In genomic region chr14:8080718-8081117, GRCm38 (mm10) we compare ENCODE assay signal across 8 mouse cellular contexts. TPM values are rescaled to one million over a fixed set of nuclear protein-coding genes. Genes with fewer than 3 reads are reported as not detected.
A peak's percentile ranks its signal among the peaks of the same experiment; 100 is the strongest.
DNase-seq lines count a peak whose midpoint lies in the region; ATAC-seq and TF ChIP-seq lines count a peak whose summit lies in the region.

No protein-coding gene starts in this region.

- peak overlapping the region; percentile 55 for H3K9ac ChIP-seq in ES-Bruce4 (ENCODE audit: low read depth, poor library complexity, severe bottlenecking)
- peak overlapping the region; percentile 76 for H3K9ac ChIP-seq in intestine, embryonic 16.5 days (ENCODE audit: low read depth, low read length)

- no peaks in the 10 kb centered on the region for H3K9me3 ChIP-seq in ES-Bruce4 (replicated peaks; ENCODE audit: control insufficient read depth, insufficient read depth, low read length, poor library complexity, severe bottlenecking)
- no peaks in the 10 kb centered on the region for H3K9me3 ChIP-seq in intestine, embryonic 16.5 days (ENCODE audit: control insufficient read depth, low read length)

- TF ChIP-seq EP300 in ES-Bruce4 (IDR thresholded peaks at IDR 0.05; ENCODE audit: insufficient read depth, low read depth, low read length): no peak

- peak; percentile 64 for DNase-seq in embryo, embryonic 10 days (ENCODE audit: low spot score)
- no peak for DNase-seq in embryo, embryonic 9.5 days (ENCODE audit: extremely low spot score)
- DNase-seq in lung, postnatal 14 days: peak; percentile 28
- DNase-seq in cerebellum, adult 9-11 months: no peak

- H3K27me3 ChIP-seq in ES-Bruce4 (ENCODE audit: control insufficient read depth, insufficient read depth, low read length, poor library complexity, severe bottlenecking): no peaks in the 10 kb centered on the region
- no peaks in the 10 kb centered on the region for H3K27me3 ChIP-seq in intestine, embryonic 16.5 days (replicated peaks; ENCODE audit: control insufficient read depth, insufficient read depth, low read length)
- H3K27me3 ChIP-seq in testis, adult 2 months (ENCODE audit: control insufficient read depth, insufficient read depth, low read length): no peaks in the 10 kb centered on the region

- H3K36me3 ChIP-seq in ES-Bruce4 (ENCODE audit: control insufficient read depth, insufficient read depth, low read length, poor library complexity, severe bottlenecking): peaks cover 18% of the 10 kb centered on the region
- H3K36me3 ChIP-seq in intestine, embryonic 16.5 days (ENCODE audit: control insufficient read depth, insufficient read depth, low read length): 0 out of 2 replicates have a peak, but pooled peaks cover 2% of the 10 kb centered on the region
- H3K36me3 ChIP-seq in testis, adult 2 months (ENCODE audit: control insufficient read depth, insufficient read depth, low read length): no peaks in the 10 kb centered on the region

- 5% methylated on average over 11 of the region's 11 CpGs for WGBS in intestine, embryonic 16.5 days

- H3K27ac ChIP-seq in ES-Bruce4 (ENCODE audit: insufficient read depth, low read length): peak overlapping the region; percentile 64; the same call in 1 of the 2 replicates
- peak overlapping the region; percentile 97 for H3K27ac ChIP-seq in intestine, embryonic 16.5 days (ENCODE audit: low read length)
- peak overlapping the region; percentile 94 for H3K27ac ChIP-seq in testis, adult 2 months (ENCODE audit: control insufficient read depth, insufficient read depth, low read depth, low read length)

- no peaks in the 10 kb centered on the region for H3K4me1 ChIP-seq in ES-Bruce4 (ENCODE audit: control insufficient read depth, insufficient read depth, low read length)
- H3K4me1 ChIP-seq in intestine, embryonic 16.5 days (ENCODE audit: control insufficient read depth, insufficient read depth, low read length): peaks cover 8% of the 10 kb centered on the region
- peaks cover 8% of the 10 kb centered on the region for H3K4me1 ChIP-seq in testis, adult 2 months (ENCODE audit: control insufficient read depth, insufficient read depth, low read length)

- H3K4me2 ChIP-seq in intestine, embryonic 16.5 days (ENCODE audit: low read depth, low read length): peak overlapping the region; percentile 91

- TF ChIP-seq CTCF in ES-Bruce4 (IDR thresholded peaks at IDR 0.05; ENCODE audit: low read depth, low read length): no peak
- no peak for TF ChIP-seq CTCF in testis, adult 2 months (IDR thresholded peaks at IDR 0.05; ENCODE audit: control insufficient read depth, insufficient read depth, insufficient replicate concordance, low read depth, low read length)

- peak; percentile 42 for ATAC-seq in erythroblast, adult 5-6 weeks (replicated peaks; ENCODE audit: low FRiP score, poor library complexity, severe bottlenecking)
- peak; percentile 63 for ATAC-seq in intestine, embryonic 16.5 days

- peak overlapping the region; percentile 93 for H3K4me3 ChIP-seq in ES-Bruce4 (ENCODE audit: low read depth, low read length)
- peak overlapping the region; percentile 62 for H3K4me3 ChIP-seq in intestine, embryonic 16.5 days (ENCODE audit: low read length)
- peak overlapping the region; percentile 92 for H3K4me3 ChIP-seq in testis, adult 2 months (ENCODE audit: control insufficient read depth, low read depth, low read length)

- no peak for TF ChIP-seq POLR2A in ES-Bruce4 (IDR thresholded peaks at IDR 0.05; ENCODE audit: insufficient read depth, low read length)
- TF ChIP-seq POLR2A in testis, adult 2 months (IDR thresholded peaks at IDR 0.05; ENCODE audit: control insufficient read depth, low read depth, low read length): no peak

RNA-seq across cellular contexts. Expression of gene Rpp14, which starts 0.6 kb away (rescaled TPM):
- 40.5 and 47.1 TPM in 2 replicates for polyA plus RNA-seq in ES-Bruce4 (2011; ENCODE audit: insufficient read depth, insufficient read length, low read depth, missing spikeins)
- 5.4 and 7.1 TPM in 2 replicates for total RNA-seq in erythroblast, adult 5-6 weeks (2015; ENCODE audit: low replicate concordance)
- 11.7 and 14.0 TPM in 2 replicates for total RNA-seq in erythroblast, adult 5-6 weeks (2017; ENCODE audit: low replicate concordance)
- polyA plus RNA-seq in intestine, embryonic 16.5 days (2015; fragmentation: Nextera tagmentation; extraction: Ambion mirVana): 44.2 and 54.9 TPM in 2 replicates
- 3.0 and 3.3 TPM in 2 replicates for polyA plus RNA-seq in testis, adult 2 months (2012; rRNA removed)

RNA-seq across cellular contexts. Expression of gene Pxk, which starts 17.3 kb away (rescaled TPM):
- 19.8 and 24.2 TPM in 2 replicates for polyA plus RNA-seq in ES-Bruce4 (2011; ENCODE audit: insufficient read depth, insufficient read length, low read depth, missing spikeins)
- total RNA-seq in erythroblast, adult 5-6 weeks (2015; ENCODE audit: low replicate concordance): 11.7 and 16.1 TPM in 2 replicates
- total RNA-seq in erythroblast, adult 5-6 weeks (2017; ENCODE audit: low replicate concordance): 3.9 and 9.6 TPM in 2 replicates
- 40.4 and 44.3 TPM in 2 replicates for polyA plus RNA-seq in intestine, embryonic 16.5 days (2015; fragmentation: Nextera tagmentation; extraction: Ambion mirVana)
- 39.4 and 44.0 TPM in 2 replicates for polyA plus RNA-seq in testis, adult 2 months (2012; rRNA removed)

Comparison
In these comparisons a context has a peak if more than half of its experiments do, and no peak if none do; other contexts are left out.
1. DNase-seq: peak in embryo, embryonic 10 days (single experiment) and lung, postnatal 14 days (single experiment); none in embryo, embryonic 9.5 days (single experiment) and cerebellum, adult 9-11 months (single experiment).
2. Peak in every context shown above with its lines, with median percentiles within 50 percentile points of each other: H3K27ac ChIP-seq and H3K4me3 ChIP-seq.